Mouse (Mus musculus) thymus, adult 2 months (tissue): Measurements from ENCODE around the gene Clrn2.

Experiments
- CTCF ChIP-seq: fragments of 200-500 bp; IDR thresholded peaks from 2 replicates; pipeline ENCODE4 v1.5.1; 2012; ENCODE audit warnings: mild to moderate bottlenecking, control low read depth, low read length, moderate library complexity, borderline replicate concordance; ENCODE audit not compliant: control insufficient read depth, poor library complexity, insufficient read depth; ENCODE audit errors: extremely low read depth
- POLR2A ChIP-seq: fragments of 200-500 bp; IDR thresholded peaks from 2 replicates; pipeline ENCODE4 v1.6.1; 2012; ENCODE audit warnings: mild to moderate bottlenecking, low read length, control low read depth, moderate library complexity; ENCODE audit not compliant: control insufficient read depth, poor library complexity, insufficient read depth; ENCODE audit errors: extremely low read depth

DNA sequence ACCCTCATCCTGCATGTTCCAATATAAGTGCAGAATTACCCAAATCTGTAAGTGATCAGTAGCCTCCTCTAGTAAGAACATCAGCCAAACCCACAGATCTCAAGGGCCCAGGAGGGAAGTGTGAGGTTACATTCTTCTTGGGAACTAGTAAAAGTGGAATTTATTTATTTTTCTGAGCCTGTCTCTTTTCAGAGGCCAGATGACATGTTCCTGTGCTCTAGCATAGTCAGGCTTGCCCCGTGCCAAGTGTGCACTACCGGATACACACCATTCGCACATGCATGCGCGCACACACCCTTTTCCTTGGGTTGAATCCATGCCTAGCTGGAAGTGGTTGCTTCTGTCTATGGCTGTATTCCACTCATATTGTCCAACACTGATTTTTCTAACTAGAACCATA, 22.2 kb downstream of the Clrn2 start:
- TF ChIP-seq CTCF (no peak), POLR2A (no peak)
